Mouse (Mus musculus) liver, embryonic 13.5 days (tissue): ENCODE data around the gene Syn3. TPM values are rescaled to one million over a fixed set of nuclear protein-coding genes. Genes with fewer than 3 reads are reported as not detected.

Experiments
- ATAC-seq: fragments of 200-750 bp; cut with Nextera tagmentation; 2 replicates; pipeline ENCODE4 v1.8.0; 2017; ENCODE audit warnings: low read depth, mild to moderate bottlenecking, moderate number of reproducible peaks, moderate library complexity
- DNase-seq: peaks from one replicate; pipeline ENCODE4 v3.0.0; 2022
- H3K27ac ChIP-seq: fragments of 300-500 bp; sonication (generic); 2 replicates; pipeline ENCODE4 v1.5.1; 2015; ENCODE audit warnings: moderate library complexity, mild to moderate bottlenecking, inconsistent platforms
- H3K27me3 ChIP-seq: fragments of 300-500 bp; sonication (generic); 2 replicates; pipeline ENCODE4 v1.6.1; 2015; ENCODE audit warnings: mild to moderate bottlenecking, inconsistent platforms
- H3K36me3 ChIP-seq: fragments of 300-500 bp; sonication (generic); 2 replicates; pipeline ENCODE4 v1.6.1; 2015; ENCODE audit warnings: mild to moderate bottlenecking, inconsistent platforms
- H3K4me1 ChIP-seq: fragments of 300-500 bp; sonication (generic); replicated peaks from 2 replicates; pipeline ENCODE4 v1.6.1; 2015; ENCODE audit warnings: inconsistent platforms
- H3K4me2 ChIP-seq: fragments of 300-500 bp; sonication (generic); 2 replicates; pipeline ENCODE4 v1.6.1; 2015; ENCODE audit warnings: inconsistent platforms, mild to moderate bottlenecking, moderate library complexity
- H3K4me3 ChIP-seq: fragments of 300-500 bp; sonication (generic); replicated peaks from 2 replicates; pipeline ENCODE4 v1.5.1; 2015; ENCODE audit warnings: mild to moderate bottlenecking, inconsistent platforms
- H3K9ac ChIP-seq: fragments of 300-500 bp; sonication (generic); 2 replicates; pipeline ENCODE4 v1.6.1; 2015; ENCODE audit warnings: mild to moderate bottlenecking, inconsistent platforms
- H3K9me3 ChIP-seq: fragments of 300-500 bp; sonication (generic); replicated peaks from 2 replicates; pipeline ENCODE4 v1.6.1; 2016; ENCODE audit warnings: inconsistent platforms
- WGBS: fragments of 180-500 bp; shearing (Covaris S2); methylation state at CpG from one replicate; pipeline ENCODE4 v1.1.7; 2015; ENCODE audit not compliant: insufficient replicate concordance; 5-methylcytosine and 5-hydroxymethylcytosine counted together
- polyA plus RNA-seq: library from polyadenylated mRNA; unstranded; fragments of >200 nt; fragmentation: Nextera tagmentation; extraction: Ambion mirVana; gene quantifications from 2 replicates; pipeline ENCODE4 v1.2.1, GENCODE M21; 2015

The Syn3 gene
- polyA plus RNA-seq, 1 experiment from 2014 or later, result 0.14 TPM

DNA sequence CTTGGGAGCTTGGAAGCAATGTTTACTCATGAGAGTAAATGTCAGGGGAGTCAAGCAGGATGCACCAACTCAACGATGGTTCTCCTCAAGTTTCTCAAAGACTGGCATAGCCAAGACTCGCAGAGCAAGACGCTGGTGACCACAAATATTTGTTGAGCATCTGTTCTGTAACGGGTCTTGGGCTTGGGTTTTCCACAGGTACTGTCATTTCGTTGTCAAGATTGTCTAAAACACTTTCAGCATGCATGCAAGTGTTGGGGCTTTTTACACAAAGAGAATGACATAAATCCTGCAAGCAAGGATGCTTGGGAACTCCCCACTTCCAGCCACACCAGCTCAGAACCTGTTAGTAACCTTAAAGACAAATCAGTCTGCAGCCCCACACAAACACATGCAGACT, 10.2 kb downstream of the Syn3 start:
- ATAC-seq, result no peak
- 47% methylated on average over 5 of the region's 5 CpGs for WGBS
- no peaks in the 10 kb centered on the region for H3K4me1 ChIP-seq

DNA sequence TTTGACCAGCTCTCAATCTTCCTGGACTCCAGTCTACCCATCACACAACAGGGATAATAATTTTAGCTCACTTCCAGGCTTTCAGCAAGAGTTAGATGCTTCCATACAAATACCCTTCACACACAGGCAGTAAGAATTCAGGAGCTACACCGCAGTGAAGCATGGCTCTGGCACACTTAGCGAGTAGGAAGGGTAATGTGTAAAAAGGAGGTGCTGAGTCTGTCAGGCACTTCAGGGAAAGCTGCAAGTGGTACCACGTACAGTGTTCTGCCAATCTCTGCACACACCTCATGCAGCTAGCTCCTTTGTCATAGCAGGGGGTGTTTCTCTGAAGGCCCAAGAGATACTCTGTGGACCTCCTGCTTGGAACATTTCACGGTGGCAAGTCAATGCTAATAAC, 12.7 kb downstream of the Syn3 start:
- Histone ChIP-seq H3K9me3 (no peaks in the 10 kb centered on the region), H3K27me3 (no peaks in the 10 kb centered on the region), H3K9ac (no peak overlapping the region), H3K4me3 (no peak overlapping the region), H3K27ac (no peak overlapping the region), H3K4me2 (no peak overlapping the region), H3K4me1 (no peaks in the 10 kb centered on the region), H3K36me3 (no peaks in the 10 kb centered on the region)
- no peak for DNase-seq
- ATAC-seq, result no peak
- WGBS, result 59% methylated on average over 4 of the region's 4 CpGs

More for the DNA sequence above, 10.2 kb downstream of the Syn3 start:
- Histone ChIP-seq H3K4me3 (no peak overlapping the region), H3K27me3 (no peaks in the 10 kb centered on the region), H3K27ac (no peak overlapping the region), H3K4me2 (no peak overlapping the region), H3K36me3 (no peaks in the 10 kb centered on the region), H3K9ac (no peak overlapping the region), H3K9me3 (no peaks in the 10 kb centered on the region)
- DNase-seq, result no peak

DNA sequence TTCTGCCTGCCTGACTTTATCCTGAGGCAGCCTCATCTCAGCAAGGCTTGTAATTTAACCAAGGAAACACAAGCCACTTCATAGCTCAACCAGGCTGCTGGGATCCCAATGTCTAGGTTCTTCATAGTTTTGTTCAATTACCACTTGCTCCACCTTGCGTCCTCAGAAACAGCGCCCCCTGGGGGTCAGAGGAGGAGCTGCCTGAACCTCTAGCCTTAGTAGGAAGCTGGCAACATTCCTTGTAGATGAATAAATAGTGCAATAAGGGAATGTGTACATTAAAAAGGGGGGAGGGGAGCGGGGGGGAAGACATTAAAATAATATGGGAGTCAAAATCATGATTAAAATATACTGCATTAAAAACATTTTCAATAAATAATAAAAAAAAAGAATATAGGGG, 14.7 kb downstream of the Syn3 start:
- no peak for DNase-seq
- 13% methylated on average over 3 of the region's 3 CpGs for WGBS
- Histone ChIP-seq H3K27ac (no peak overlapping the region), H3K4me1 (no peaks in the 10 kb centered on the region), H3K9me3 (no peaks in the 10 kb centered on the region), H3K9ac (no peak overlapping the region), H3K27me3 (no peaks in the 10 kb centered on the region), H3K4me3 (no peak overlapping the region), H3K4me2 (no peak overlapping the region), H3K36me3 (no peaks in the 10 kb centered on the region)
- ATAC-seq, result no peak

DNA sequence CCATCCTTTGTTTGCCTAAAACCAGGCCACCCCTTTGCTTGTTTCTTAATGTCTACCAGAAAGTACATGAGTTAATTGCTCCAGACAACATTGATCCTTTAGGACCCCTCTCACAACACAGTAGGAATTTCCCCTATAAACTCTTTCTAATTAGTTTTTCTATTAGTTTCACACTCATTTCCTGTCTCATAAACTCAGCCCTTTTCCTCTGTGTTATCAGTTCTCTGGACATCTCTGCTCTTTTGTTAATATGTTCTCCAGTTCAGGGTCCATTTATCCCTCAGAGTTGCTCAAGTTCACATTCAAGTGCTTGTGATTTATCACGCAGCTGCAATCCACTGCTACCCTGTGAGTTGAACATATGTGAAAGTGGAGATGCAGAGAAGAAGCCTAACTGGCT, 16.2 kb downstream of the Syn3 start:
- H3K4me2 ChIP-seq, result no peak overlapping the region
- H3K36me3 ChIP-seq, result no peaks in the 10 kb centered on the region
- DNase-seq, result no peak
- no peak overlapping the region for H3K4me3 ChIP-seq
- no peaks in the 10 kb centered on the region for H3K9me3 ChIP-seq
- 67% methylated on average over 1 of the region's 1 CpGs for WGBS
- H3K27me3 ChIP-seq, result no peaks in the 10 kb centered on the region
- no peak for ATAC-seq
- no peak overlapping the region for H3K27ac ChIP-seq
- no peak overlapping the region for H3K9ac ChIP-seq
- H3K4me1 ChIP-seq, result no peaks in the 10 kb centered on the region

DNA sequence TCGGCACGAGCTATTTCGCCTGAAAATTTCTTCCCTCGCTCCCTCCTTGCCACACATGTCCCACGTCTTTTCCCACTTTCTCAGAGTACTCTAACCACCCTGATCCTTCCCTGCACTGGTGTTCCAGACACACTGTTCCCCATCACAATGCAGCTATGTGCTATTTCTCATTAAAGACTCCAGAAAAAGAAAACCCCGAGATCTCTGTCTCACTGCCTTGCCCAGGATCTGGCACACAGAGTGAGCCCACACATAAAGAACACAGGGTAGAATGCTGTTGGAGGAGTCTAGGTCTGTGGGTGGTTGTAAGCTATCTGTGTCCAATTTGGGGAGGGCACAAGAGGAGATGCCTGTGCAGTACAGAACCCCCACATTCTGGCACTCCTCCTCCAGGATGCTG, 18.0 kb downstream of the Syn3 start:
- WGBS, result 57% methylated on average over 6 of the region's 6 CpGs
- Histone ChIP-seq H3K4me1 (no peaks in the 10 kb centered on the region), H3K36me3 (no peaks in the 10 kb centered on the region), H3K9ac (no peak overlapping the region), H3K4me2 (no peak overlapping the region), H3K27ac (no peak overlapping the region), H3K27me3 (no peaks in the 10 kb centered on the region), H3K9me3 (no peaks in the 10 kb centered on the region), H3K4me3 (no peak overlapping the region)
- no peak for ATAC-seq
- no peak for DNase-seq

DNA sequence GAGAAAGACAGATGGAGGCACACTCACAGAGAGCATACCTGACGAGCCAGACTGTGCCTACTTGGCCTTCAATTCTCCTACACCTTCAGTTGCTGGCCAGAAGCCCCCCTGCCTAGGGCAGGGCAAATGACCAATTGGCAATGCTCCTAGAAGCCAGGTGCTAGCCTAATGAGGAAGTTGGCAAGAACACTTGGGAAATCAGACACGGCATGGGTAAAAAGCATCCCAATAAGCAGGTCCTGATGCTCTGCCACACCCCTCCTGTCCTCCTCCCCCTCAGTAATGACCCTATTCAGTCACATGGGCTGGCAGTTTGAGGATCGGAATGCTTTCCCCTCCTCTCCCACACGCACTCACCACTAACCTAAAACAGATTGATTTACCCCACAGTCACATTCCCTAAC, 19.0 kb downstream of the Syn3 start:
- ATAC-seq (no peak), DNase-seq (no peak)
- no peaks in the 10 kb centered on the region for H3K4me1 ChIP-seq
- 46% methylated on average over 4 of the region's 4 CpGs for WGBS
- no peak overlapping the region for H3K4me3 ChIP-seq
- H3K4me2 ChIP-seq, result no peak overlapping the region
- H3K27me3 ChIP-seq, result no peaks in the 10 kb centered on the region
- no peaks in the 10 kb centered on the region for H3K36me3 ChIP-seq
- no peak overlapping the region for H3K9ac ChIP-seq
- H3K27ac ChIP-seq, result no peak overlapping the region
- no peaks in the 10 kb centered on the region for H3K9me3 ChIP-seq

DNA sequence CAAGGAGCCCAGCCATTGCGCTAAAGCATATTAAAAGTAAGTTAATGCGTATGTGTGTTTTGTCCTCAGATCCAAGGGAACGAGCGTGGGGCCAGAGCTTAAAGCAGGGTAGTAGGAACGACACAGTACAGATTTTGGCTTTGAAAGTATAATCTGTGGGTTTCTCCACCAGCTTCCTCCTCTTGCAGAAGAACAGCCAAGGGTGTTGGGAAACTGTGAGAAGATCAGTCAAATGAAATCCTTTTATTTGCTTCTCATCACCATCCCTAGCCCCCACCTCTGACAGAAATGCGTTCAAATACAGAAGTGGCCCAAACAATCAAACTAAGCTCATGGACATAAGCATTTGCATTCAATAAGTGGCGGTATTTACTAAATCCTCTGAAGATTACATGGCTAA, 22.0 kb downstream of the Syn3 start:
- Histone ChIP-seq H3K4me1 (no peaks in the 10 kb centered on the region), H3K9me3 (no peaks in the 10 kb centered on the region), H3K9ac (no peak overlapping the region), H3K27ac (no peak overlapping the region), H3K27me3 (no peaks in the 10 kb centered on the region), H3K4me2 (no peak overlapping the region), H3K4me3 (no peak overlapping the region), H3K36me3 (no peaks in the 10 kb centered on the region)
- no peak for ATAC-seq
- WGBS, result 67% methylated on average over 7 of the region's 7 CpGs
- DNase-seq, result no peak

DNA sequence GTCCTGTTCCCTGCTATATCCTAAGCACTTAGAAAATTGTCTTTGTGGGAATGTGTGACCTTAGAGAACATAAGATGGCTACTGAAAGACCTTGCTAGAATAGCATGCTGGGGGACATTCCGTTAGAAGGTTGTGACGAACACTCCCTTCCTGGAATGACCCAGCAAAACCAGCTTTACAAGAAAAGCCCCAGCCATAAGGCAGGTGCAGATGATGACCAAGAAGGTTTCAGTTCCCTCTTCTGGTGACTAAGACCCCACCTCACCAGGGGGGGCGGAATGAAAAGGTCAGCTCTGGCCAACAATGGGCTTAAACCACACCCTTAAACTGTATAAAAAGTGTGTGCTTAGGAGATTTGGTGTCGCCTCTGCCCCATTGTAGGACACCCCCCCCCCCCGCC, 23.4 kb downstream of the Syn3 start:
- Histone ChIP-seq H3K4me1 (no peaks in the 10 kb centered on the region), H3K9ac (no peak overlapping the region), H3K27ac (no peak overlapping the region), H3K4me3 (no peak overlapping the region), H3K4me2 (no peak overlapping the region), H3K36me3 (no peaks in the 10 kb centered on the region), H3K27me3 (no peaks in the 10 kb centered on the region), H3K9me3 (no peaks in the 10 kb centered on the region)
- ATAC-seq, result no peak
- WGBS, result 67% methylated on average over 5 of the region's 5 CpGs
- no peak for DNase-seq

DNA sequence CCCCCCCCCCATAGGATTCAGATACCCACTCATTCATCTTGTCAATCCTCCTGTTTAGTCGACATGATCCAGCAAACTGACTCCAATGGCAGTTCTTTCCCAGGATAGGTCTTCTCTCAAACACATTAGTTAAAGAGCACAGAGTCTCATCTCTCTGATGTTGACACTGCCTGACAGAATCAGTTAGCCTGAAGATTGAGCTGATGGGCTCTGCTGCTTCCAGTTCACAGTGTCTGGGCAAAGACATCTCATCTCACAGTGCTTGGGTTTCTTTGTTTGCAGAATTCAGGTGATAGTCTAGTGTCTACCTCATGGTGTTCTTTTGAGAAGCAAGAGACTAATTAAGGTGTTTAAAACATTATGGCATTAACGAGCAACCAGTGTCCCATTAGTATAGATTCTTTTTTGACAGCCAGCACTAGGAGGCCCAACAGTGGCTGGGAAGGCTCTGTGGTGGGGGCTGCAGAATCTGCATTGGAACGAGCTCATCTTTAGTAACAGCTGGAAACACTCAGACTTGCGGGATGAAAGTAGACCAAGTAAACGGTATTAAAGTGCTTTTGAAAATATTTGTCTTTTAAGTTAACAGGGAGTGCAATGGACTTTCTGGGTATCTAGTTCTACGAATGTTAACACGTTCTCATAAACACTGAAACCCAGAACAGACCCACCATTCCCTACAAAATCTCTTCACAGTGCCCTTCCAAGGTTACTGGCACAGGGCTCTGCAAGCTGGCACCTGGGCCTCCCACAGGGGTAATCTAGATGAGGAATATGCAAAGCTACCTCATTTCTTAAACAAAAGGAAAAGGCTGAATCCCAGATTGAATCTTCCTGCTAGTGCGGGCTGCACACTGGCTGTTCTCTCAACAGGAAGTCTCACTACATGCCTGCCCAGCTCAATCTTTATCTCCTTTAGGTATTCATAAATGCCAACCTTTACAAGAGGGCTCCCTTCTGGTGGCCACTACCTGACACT, 24.2 kb downstream of the Syn3 start:
- Histone ChIP-seq H3K27me3 (no peaks in the 10 kb centered on the region), H3K36me3 (no peaks in the 10 kb centered on the region), H3K9ac (no peak overlapping the region), H3K27ac (no peak overlapping the region), H3K9me3 (no peaks in the 10 kb centered on the region), H3K4me3 (no peak overlapping the region), H3K4me2 (no peak overlapping the region), H3K4me1 (no peaks in the 10 kb centered on the region)
- DNase-seq (no peak), ATAC-seq (no peak)
- 56% methylated on average over 8 of the region's 8 CpGs for WGBS

DNA sequence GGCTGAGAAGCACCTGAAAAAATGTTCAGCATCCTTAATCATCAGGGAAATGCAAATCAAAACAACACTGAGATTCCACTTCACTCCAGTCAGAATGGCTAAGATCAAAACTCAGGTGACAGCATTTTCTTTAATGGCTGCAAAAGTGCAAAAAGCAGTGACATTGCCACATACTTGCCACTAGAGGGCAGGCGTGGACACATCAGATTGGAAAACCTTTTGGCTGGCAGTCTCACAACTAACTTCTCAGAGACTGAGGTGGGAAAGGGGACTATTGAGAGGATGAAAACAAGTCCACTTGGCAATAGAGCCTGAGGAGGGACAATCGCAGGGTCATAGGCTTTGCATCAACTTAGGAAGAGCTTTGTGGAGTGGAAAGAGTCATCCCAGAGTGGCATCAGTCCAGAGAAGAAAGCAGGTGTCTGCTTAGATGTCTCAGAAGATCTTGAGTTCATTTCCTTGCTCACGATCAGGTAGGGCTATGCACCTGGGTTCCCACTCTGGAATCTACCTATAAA, 25.0 kb downstream of the Syn3 start:
- Histone ChIP-seq H3K9me3 (no peaks in the 10 kb centered on the region), H3K27me3 (no peaks in the 10 kb centered on the region), H3K27ac (no peak overlapping the region), H3K4me2 (no peak overlapping the region), H3K36me3 (no peaks in the 10 kb centered on the region), H3K4me1 (no peaks in the 10 kb centered on the region), H3K4me3 (no peak overlapping the region), H3K9ac (no peak overlapping the region)
- ATAC-seq, result no peak
- DNase-seq, result no peak
- 21% methylated on average over 3 of the region's 3 CpGs for whole genome bisulfite sequencing

DNA sequence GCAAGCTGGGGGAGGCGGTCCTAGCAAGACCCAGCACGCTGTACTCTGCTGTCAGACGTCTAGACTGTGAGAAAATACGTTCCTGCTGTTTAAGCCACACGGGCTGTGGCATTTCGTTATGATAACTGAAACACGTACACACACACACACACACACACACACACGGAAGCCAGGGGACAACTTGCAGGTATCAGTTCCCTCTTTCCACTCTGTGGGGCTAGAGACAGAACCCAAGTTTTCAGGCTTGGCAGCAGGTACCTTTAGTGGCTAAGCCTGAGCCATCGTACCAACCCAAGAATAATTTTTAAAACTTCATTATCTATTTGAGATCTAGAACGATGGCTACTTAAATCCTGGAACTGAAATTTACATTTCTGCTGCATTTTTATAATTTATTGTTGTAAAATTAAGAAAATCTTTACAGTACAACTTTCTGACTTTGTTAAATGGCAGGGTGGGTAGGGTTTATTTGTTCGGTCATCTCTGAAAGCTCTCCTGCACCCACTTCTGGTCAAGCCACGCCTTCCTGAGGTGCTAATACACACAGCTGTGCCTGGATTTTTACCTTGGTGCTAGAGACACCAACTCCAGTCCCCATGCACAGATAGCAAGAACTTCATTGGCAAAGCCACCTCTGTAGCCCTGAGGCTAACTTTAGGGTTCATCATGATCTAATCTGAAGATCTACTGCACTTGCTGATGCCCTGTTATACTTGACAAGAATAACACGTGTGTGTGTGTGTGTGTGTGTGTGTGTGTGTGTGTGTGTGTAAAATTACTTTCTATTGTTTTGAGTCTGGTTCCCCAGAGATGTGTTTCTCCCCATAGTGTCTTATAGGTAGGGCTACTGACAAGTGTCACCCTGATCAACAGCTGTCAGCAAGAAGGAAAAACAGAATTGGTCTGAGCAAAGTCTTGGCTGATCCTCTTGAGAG, 29.8 kb downstream of the Syn3 start:
- no peak overlapping the region for H3K27ac ChIP-seq
- 69% methylated on average over 13 of the region's 13 CpGs for WGBS
- no peak for DNase-seq

More for the DNA sequence above, 29.8 kb downstream of the Syn3 start:
- Histone ChIP-seq H3K9me3 (no peaks in the 10 kb centered on the region), H3K36me3 (no peaks in the 10 kb centered on the region), H3K4me1 (no peaks in the 10 kb centered on the region), H3K27me3 (no peaks in the 10 kb centered on the region), H3K4me3 (no peak overlapping the region), H3K4me2 (no peak overlapping the region), H3K9ac (no peak overlapping the region)
- ATAC-seq, result no peak
